Mouse (Mus musculus): ENCODE measurements around the gene Pfkm.

The Pfkm gene

DNA sequence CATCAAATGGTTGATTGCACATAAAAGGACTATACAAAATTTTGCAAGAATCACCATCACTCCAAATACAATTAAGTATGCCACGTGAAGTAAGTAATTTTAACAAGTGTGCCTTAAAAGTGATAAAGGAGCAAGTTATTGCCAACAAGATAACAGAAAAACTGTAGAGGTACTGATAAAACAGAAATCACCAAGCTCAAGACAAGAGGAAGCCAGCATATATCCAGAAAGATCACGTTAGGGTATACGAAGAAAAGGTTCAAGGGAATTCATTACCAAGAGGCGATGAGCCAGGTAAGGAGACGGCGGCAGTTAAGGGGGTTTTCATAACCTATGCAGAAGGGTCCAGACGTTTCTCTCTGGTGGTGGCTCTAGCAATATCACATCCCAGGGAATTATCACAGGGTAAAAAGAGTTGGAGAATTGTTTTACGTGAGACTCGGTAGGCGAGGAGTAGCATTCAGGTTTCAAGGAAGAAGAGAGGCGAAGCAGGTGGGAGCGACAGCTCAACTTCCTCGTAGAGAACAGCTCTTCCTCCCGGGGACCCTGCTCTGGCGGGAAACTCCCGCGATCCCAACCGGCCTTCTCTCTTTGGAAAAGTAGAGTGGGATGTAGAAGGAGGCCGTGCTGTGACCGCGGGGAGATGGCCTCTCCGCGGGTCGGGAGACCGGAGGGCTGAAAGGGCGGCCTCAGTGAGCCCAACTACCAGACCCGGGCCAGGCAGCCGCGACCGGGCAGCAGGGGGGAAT, at the start of gene Pfkm:
TSS of gene Pfkm (plus strand) at position 218 of the 749 bp plus-strand sequence.
- no peak for DNase-seq

DNA sequence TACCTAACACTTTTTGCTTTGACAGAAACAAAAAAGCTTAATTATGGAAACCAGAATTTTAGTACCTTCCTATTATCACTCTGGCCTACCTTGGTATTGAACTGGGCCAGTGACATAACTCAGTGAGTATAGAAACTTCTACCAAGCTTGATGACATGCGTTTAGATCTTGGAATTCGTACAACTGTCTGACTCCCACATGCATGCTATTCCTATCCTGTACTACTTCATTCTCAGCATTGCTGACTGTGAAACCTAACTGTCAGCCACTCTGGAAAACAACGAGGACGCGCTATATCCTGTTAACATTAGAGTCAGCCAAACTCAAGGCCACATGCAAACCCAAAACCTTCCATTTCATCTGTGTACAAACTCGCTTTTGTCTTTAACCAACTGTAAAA, 48.4 kb upstream of the Pfkm start:
- no peak for DNase-seq

DNA sequence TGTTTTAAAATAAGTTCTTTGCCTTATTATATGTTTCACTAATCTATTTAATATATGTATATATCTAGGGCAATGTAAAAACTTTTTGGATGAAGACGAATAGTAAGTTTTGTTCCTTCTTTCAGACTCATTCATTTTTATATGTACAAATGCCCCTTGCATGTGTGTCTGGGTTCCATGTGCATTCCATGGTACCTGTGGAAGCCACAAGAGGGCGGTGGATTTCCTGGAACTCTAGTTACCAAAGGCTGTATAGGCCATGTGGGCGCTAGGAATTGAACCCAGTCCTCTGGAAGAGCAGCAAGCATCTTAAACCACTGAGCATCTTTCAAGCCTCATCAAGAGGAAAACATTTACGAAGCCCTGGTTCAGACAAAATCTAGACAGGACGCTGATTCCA, 48.0 kb upstream of the Pfkm start:
- DNase-seq = peak; percentile 33

DNA sequence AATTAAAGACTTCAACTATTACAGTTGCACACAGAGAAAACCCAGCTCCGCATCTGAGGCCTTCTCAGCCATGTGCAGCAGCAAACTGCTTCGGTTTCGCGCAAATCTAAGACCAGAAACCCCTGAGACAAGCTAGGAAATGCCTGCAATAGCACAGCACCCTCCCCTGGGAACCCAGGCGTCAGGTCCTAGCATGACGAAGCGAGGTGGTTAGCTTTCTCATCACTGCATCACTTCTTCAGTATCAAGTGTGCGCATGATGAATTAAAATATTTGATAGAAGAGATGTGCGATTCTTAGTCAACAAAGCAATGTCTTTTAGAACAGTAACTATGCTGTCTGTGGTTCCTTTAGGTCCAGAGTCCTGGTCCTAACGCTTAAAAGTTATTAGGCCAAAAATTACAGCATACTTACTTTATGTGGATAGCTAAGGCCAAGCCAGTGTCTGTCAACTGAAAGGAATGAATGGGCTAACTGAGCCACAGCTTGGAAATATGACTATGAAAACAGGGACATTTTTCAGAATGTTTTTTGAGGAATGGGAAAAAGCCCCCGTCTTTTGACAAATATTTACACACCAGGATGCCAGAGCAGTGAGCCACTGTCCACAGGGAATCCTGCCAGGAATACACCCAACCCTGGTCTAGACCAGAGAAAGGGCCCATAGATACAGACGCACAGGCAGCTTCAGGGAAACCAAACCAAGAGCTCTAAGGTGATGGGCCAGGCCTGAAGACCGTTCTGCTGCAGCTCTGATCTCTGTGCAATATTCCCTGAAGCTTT, 43.3 kb upstream of the Pfkm start:
- peak; percentile 56 for DNase-seq

DNA sequence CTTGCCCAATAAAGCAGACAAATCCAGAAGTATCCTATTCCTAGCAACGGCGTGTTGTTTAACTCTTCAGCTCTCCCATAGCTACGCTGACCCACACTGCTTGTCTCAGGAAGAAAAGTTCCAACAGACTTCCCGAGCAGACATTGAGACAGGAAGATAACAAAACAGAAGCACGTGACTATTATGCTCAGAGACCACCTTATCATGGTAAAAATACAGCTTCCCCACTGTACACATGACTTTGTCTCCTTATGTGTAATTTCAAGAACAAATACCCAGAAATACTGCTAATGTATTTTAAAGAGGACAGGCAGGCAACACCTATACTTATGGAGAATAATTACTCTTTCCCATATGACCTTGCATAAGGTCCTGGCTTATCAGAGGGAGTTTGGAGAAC, 40.7 kb upstream of the Pfkm start:
- DNase-seq = peak; percentile 54

DNA sequence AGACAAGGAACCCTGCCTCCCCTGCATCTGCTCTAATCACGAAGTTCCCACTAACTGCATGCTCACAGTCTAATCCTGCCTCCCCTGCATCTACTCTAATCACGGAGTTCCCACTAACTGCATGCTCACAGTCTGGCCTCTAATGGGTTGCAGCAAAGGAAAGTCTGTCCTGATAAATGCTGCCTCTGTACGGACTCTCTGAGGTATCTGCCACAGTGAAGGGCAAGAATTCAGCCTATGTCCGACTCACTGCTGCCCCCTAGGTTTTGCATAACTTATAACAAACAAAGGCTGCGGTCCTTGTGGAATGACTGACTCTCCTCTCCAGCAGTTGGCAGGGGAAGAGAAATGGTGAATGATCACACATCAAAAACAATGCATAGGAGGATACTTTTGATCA, 37.1 kb upstream of the Pfkm start:
- DNase-seq = peak; percentile 73

DNA sequence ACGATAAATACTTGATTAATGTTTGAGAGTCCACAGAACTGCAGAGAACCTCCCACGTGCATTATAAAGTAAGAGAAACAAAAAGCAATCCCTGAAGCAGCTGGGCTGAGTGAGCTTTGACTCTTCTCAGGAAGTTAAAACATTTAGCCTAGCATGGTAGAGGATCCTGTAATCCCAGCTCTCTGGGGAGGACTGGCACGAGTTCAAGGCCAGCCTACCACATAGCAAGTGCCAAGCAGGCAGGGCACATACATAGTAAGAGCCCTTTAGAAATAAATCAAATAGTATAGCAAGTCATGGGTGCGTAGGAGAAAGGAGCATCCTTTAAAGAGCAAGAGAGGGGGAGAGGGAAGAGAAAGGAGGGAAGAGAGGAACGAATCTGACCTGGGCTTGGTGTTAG, 26.5 kb upstream of the Pfkm start:
- peak; percentile 50 for DNase-seq

DNA sequence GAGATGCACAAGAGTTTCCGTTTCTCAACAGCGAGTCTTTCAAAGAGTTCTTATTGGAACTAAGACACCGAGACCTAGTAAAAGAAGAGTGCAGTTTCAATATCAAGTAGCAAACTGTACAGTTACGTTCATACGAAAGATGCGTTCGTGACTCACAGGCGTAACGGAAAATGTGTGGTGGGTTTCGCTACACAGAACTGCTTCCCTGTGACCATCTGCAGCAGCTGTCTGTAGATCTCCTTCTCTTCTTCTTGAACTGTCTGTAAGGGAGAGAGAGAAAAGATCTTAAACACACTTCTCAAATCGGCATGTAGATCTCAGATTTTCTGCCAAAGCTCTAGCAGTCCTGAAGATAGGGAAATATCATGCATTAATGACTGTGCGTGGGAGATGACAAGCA, 25.8 kb upstream of the Pfkm start:
- DNase-seq = peak; percentile 55

DNA sequence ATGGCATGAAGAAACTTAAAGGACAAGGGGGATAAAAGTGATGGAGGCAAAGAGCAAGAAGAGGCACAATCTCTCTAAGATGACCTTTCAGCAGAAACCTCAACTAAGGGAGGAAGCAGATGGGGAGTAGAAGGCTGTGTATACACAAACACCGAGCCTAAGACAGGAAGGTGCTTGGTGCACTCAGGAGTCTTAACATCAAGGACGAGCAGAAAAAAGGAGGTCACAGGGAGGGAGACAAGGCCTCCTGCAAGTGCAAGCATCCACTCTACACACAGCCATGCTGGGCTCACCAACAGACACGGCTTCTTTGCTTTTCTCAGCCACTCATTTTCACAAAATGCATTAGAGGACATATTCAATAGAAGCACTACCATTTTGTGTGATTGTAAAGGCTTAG, 24.9 kb upstream of the Pfkm start:
- peak; percentile 60 for DNase-seq

DNA sequence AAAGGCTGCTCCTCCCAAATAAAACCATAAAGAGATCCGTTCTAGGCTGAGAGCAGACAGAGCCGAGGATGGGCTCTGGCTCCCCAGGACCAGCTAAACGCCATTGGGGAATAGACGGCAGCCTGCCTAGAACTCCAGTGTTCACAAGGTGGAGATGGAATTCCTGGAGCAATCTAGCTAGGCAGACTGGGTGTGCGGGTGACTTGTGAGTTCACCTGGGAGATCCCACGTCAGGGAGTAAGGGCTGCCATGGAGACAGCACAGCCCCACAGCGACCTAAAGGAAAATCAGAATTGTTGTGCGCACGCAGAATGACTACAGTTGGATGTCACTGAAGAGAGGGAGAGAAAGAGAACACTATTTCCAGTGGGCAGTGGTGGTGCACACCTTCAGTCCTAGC, 23.9 kb upstream of the Pfkm start:
- DNase-seq = peak; percentile 82

DNA sequence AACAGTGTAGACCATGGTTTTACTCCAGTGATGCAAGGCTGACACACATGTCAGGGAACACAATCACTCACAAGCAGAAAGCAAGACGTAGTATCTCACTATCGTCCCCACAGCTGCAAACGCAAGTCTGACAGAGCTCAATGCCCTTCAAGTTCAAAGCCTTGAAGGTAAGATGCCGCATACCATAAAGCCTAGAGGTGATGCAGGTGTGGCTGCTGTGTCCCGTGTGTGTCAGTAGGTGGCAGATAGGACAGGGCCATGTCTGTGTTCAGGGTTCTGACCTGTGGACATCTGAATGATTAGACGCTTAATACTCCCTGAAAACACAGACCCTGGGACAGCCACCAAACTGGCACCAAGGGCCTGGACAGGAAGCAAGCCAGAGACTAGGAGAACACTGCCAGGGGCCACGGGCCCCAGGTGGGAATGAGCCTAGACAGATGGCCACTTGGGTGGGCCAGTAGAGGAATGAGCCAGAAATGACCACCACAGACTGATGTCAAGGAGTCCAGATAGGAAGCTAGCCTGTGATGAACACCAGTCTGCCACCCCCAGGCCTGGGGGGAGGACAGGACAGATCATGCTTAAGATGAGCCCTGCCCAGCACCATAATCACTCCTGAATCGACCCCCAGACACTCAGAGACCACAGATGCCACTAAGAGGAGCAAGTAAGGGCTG, 22.7 kb upstream of the Pfkm start:
- DNase-seq = peak; percentile 85

DNA sequence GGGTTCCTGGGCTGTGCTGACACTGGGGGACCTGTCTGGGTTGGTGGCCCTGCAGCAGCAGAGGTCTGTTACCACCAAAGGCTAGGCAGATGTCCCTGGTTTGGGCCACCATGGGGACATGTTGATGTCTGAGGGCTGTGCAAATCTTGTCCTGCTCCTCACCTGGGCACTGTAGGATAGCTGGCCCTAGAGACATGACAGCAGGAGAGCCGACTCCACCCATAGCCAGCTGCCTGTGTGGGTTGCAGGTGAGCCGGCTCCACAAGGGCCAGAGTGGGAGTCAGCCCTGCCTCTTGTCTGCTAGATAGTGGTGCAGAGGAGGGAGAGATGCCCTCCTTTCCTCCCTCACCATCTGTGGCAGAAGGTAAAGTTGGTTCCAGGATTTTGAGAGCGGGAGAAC, 22.0 kb upstream of the Pfkm start:
- DNase-seq = peak; percentile 82

DNA sequence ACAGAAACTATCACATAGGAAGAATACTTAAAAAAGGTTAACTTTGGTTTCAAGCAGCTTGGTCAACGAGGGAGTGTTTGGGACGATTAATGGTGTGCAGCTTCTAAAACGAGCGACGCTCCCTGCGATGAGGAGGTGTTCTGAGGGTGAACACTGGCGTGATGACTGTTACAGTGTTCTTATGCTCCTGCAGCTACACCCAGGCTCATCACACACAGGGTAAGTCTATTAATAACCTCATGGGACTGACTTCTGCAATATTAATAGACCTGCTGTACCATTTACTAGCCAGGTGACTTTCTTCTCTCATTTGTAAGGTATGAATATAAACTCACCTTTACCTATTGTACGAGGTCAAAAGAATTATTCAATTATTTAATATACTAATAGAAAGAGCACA, 17.9 kb upstream of the Pfkm start:
- DNase-seq = peak; percentile 90

DNA sequence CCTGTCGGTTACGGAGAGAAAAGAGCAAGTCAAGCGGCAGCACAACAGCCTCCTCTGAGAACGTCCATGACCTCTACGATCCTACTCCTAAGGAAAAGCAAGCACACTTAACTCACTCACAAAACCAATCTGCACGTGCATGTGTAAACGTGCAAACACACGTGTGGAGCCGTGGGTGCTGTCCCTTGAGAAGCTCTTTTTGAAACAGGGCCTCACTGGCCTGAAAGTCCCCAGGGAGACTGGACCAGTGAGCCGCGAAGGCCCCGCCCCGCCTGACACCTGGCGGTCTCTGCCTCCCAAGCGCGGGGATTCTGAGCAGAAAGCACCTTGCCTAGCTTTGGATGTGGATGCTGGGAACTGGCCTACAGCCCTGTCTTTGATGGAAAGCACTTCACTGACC, 17.4 kb upstream of the Pfkm start:
- DNase-seq = peak; percentile 85

DNA sequence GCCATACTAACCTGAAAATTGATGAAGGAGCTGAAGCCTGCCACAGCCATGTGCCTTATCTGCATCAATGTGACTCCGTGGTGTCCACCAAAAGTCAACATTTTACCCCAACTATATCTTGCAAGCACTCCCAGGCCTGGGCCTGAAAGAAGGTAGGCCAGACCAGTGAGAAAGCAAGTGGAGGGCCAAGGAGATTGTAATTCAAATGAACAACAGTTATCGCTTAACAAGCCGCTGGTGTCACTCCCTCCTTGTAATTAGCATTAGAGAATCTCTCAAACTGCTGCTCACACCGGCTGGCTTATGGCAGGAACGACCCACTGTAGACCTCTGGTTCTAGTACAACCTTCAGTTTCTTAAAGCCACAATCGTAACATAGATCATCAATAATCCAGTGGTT, 15.5 kb upstream of the Pfkm start:
- DNase-seq = peak; percentile 74

DNA sequence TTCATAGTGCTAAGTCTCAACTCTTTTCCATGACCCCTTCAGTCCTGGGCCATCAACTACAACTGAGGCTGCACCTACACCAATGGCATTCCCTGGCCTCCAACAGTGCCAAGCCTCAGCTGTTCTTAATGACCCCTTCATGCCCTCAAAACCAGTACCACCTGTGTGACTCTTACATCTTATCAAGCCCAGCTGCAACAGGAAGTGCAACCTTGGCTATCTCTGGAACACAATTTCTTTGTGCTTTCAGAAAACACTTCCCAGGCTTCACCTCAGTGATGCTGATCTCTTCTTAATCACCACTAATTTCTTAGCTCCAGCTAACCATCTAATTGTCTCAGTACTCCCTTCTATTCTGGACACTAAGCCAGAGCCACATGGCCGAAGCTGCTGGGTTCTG, 3.5 kb upstream of the Pfkm start:
- peak; percentile 86 for DNase-seq

DNA sequence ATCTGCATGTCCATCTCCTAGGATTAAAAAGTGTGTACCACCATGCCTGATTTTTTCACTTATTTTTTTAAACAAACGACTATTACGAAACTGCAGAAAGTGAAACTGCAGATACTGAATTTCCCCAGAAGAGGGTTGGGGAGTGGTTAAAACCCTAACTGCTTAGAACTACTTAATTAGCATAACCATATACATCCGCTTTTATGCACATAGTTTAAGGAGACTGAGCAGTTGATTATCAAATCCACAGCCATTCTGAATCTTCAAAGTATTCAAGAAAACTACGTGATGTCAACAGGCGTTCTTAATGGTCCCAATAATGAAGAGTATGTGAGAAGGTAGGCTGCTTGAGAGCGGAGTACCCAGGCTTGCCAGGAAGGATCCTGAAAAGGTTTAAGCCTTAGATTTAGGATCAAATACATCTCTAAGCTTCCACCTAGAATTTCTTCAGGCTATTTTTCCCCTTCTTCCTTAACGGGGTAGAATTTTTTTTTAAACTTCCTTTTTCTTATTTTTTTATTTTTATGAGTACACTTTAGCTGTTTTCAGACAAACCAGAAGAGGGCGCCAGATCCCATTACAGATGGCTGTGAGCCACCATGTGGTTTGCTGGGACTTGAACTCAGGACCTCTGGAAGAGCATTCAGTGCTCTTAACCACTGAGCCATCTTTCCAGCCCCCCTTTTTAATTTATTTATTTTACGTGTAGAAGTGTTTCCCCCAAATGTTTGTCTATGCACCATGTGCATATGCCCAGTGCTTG, 2.8 kb upstream of the Pfkm start:
- peak; percentile 79 for DNase-seq

DNA sequence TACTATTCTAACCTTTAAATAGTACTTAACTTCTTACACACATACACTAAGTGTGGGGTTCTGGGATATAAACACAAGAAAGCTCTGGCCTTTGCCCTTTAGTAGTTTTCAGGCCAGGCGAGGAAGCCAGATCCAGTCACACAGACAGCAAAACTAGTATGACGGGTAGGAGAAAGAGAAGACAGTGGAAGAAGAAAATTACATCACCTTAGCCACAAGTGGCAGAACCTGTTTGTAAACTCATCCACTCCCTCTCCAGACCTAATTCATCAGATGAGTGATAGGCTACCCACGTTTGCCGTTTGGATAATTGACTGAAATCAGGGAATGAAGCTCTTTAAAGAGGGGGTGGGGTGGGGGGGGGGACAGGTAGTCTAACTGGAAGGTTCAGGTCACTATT, 548 bp upstream of the Pfkm start:
- DNase-seq = peak; percentile 12

DNA sequence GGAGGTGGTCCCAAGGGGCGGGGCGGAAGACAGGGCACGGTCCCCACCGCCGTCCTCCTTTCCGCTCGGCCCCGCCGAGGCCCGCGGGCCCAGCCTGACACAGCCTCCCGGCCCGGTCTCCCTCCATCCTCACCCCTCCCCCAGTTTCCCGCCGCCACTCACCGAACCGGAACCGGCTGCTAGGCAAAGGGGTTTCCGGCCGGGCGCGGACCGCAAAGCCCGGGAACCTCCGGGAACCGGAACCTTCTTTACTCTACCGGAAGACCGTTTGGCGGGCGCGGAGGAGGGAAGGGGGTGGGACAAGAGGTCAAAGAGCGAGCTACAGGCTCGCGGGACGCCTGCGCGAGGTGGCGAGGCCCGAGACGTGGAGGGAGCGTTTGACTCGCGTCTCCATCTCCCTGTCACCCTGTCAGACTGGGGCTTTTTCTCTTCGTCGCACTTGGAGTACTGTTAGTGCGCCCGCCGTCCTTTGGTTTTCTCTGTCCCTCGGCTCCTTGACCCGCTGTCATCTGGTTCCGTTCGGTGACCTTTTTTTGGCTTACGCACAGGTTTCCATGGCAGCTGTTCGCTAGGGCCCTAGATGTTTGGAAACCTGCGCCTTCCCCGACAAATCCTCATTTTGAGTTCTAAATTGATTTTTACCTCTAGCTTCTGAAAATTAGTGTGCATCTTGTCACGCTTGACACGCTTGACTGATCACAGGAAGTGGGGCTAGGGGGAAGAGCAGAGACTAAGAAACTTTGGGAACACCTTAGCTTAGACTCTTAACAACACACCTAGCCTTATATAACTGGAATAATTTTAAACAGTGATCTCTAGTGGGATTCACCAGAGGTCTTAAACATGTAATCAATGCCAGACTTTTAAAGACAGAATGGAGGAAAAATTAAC, 977 bp downstream of the Pfkm start, which contains the start of gene Senp1:
TSS of gene Senp1 (minus strand) at position 624 of the 891 bp plus-strand sequence.
- DNase-seq = peak; percentile 99

DNA sequence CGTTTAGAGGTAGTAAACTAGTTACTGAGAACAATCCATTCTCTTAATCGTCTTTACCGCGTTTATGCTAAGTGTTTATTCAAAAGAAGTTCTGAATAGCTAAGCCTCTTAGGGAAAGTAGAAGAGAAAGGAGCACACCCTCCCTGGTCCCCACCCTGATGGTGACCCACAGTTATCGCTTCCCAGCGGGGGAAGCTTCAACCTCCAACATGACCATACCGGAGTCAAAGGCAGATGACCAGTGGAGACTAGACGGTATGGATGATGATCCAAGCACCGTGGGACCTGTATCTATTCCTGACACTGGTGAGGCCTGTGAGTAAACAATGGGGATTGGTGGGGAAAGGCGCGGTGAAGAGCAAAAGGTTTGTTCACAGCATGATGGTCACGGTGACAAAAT, 2.5 kb downstream of the Pfkm start:
- peak; percentile 90 for DNase-seq

DNA sequence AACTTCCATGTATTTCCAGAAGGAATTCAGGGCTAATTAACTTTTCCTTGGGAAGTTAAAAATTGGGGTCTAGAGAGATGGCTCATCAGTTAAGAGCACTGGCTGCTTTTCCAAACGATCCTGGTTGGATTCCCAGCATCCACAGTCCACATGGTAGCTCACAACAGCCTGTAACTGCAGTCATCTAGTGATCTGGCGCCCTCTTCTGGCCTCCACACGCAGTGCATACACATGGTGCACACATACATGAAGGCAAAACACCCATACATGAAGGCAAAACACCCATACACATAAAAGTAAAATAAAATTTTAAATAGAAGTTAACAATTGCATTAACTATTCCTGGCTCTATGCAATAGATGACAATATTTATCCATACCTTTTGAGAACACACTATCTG, 4.6 kb downstream of the Pfkm start:
- no peak for DNase-seq

DNA sequence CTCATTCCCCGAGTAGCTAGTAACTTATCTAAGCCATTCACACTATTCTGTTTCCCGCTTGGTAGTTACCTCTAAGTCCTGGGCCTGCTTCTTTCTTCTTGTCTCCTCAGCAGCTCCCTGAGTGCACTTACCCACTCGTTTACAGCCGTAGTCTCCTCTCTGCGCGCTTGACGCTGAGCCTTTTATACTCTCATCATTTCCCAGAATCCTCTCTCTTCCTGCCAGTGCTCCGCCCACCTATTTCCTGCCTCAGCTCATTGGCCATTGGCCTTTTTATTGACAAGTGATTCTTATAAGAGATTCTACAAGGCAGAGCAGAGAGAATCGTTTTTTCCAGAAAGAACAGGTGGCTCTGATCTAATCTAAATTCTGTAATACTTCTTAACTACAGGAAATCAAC, 6.1 kb downstream of the Pfkm start:
- no peak for DNase-seq

All from heart, adult 11 months (tissue).